Mouse (Mus musculus) c-Kit-positive CD71-positive TER-119-negative erythroid progenitor cells, embryonic 14.5 days (primary cell): ENCODE measurements around the gene Filip1.
"Not testable (repeated sequence)": the region's sequence is repeated elsewhere in the genome, so short reads cannot be mapped to it uniquely, and the experiment has no call there.

Experiments
- DNase-seq: peaks from one replicate; pipeline ENCODE4 v3.0.0-alpha.2; 2013; ENCODE audit warnings: low read depth

Filip1 gene

DNA sequence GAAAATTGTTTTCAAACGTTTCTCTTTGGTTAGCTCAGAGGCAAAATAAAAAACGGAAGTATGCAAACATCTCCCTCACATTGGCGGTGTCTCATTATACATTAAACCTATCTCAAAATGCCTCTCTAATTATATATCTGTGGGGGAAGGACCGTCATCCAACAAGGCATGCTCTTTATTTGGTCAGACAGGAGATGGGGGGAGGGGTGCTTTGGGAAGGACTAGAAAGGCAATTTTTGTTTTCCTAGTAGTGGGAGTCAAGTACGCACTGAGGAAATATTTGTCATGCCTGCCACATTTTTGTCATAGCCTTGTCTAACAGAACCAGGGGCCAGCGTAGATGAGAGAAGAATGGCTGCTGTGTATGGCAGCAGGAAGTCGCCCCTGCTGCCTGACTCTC is at the start of gene Filip1:
Gene Filip1 (minus strand): TSS at position 101 of the 400 bp plus-strand sequence.
- DNase-seq = no peak

- DNase-seq = no peak
Measured at GRCm38 (mm10) chr9:80057690-80058089, 45.0 kb upstream of the Filip1 start.

GRCm38 (mm10) chr9:80052951-80053350 is 40.3 kb upstream of the Filip1 start:
- DNase-seq = no peak

DNA sequence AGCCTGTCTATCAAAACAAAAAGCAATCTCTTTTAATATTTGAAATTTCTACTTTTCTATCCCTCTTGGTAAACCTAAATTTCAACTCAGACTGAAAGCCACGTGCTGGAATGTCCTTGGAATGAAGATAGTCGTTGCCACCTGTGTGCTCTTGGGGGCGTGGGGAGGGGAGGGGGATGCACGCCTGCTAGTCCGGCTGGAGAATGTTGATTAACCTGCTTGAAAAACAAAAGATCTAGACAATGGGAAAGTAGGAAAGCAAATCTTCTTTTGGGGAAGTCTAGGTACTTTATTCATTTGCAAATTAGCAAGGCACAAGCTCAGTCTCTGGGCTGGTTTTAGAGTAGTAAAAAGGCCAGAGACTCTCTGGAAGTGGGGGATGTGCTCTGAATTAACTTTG is 36.6 kb upstream of the Filip1 start:
- DNase-seq = not testable (repeated sequence)

GRCm38 (mm10) chr9:80044301-80044700 is 31.6 kb upstream of the Filip1 start:
- not testable (repeated sequence) for DNase-seq

DNA sequence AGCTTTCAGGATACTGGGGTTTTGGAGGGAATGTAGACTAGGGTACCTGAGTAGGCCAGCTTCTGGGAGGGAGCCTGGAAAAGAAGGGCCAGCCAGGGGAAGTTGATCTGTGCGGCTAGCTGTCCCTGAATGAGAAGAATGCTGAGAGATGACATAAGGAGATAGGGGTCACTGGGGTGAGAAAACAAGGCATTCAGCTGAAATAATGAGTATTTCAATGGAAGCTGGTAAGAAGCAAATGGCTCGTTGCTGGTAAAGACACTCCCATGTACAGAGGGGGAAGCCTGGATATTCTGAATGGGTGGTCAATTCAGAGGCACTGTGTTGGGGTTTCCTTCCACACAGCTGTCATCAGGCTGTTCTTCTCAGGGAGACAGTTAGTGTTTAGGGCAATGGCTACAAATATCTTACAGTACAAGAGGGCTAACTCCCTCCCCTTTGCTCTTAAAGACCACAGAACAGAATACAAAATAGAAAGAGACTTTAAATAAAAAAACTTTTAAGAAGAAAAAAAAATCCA is 26.7 kb upstream of the Filip1 start:
- no peak for DNase-seq

- no peak for DNase-seq
Measured at GRCm38 (mm10) chr9:80037997-80038383, 25.3 kb upstream of the Filip1 start.

GRCm38 (mm10) chr9:80037262-80037996 is 24.8 kb upstream of the Filip1 start:
- no peak for DNase-seq

- DNase-seq = no peak
Measured at GRCm38 (mm10) chr9:80026581-80027021, 13.9 kb upstream of the Filip1 start.

DNA sequence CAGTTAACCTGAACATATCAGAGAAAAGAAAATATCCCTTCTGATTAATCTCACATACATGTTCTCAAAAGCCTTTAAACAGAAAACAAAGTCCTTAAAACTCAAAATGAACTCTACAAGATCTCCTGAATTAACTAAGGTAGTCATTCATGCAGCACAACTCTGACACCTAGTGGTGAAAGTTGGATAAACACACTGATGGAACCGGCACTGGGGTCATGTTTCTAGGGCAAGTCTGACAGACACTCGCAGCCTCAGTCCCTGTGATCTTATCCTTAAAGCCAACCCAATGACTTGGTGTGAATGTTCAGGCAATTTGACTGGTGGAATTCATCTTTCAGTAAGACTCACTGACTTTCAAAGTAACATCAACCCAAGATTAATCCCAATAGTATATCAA is 13.4 kb upstream of the Filip1 start:
- DNase-seq = peak; percentile 57

DNA sequence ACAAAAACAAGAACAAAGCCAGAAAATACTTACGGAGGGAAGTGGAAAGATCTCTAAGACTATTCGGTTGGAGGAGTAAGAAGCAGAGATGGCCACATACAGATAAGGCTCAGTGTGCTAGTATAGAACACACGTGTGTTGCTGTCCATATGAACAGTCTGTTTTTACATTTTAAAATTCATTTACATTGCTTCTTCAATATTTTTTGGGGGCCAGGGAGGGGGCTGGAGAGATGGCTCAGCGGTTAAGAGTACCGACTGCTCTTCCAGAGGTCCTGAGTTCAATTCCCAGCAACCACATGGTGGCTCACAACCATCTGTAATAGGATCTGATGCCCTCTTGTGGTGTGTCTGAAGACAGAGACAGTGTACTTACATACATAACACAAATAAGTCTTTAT is 12.7 kb upstream of the Filip1 start:
- DNase-seq = not testable (repeated sequence)

DNA sequence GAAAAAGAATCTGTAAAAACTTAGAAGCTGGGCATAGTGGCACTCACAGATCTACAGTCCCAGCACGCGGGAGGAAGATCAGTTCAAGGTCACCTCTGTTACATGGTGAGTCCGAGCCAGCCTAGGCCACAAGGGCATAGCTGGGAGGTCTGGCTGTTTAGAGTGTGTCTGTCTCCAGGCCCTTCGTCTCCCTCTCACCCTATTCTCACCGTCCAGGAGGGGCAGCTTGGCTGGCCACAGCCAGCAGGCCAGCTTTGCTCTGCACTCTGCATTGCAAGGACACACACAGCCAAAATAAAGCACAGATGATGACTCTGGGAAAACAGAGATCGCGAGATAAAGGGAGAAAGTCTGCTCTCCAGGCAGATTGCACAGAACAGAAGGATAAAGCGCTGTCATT is 10.2 kb upstream of the Filip1 start:
- DNase-seq = no peak

GRCm38 (mm10) chr9:80021648-80022047 is 9.0 kb upstream of the Filip1 start:
- DNase-seq = no peak

GRCm38 (mm10) chr9:80020429-80020828 is 7.8 kb upstream of the Filip1 start:
- no peak for DNase-seq

GRCm38 (mm10) chr9:80012016-80012415 is 635 bp downstream of the Filip1 start:
- DNase-seq = no peak

DNA sequence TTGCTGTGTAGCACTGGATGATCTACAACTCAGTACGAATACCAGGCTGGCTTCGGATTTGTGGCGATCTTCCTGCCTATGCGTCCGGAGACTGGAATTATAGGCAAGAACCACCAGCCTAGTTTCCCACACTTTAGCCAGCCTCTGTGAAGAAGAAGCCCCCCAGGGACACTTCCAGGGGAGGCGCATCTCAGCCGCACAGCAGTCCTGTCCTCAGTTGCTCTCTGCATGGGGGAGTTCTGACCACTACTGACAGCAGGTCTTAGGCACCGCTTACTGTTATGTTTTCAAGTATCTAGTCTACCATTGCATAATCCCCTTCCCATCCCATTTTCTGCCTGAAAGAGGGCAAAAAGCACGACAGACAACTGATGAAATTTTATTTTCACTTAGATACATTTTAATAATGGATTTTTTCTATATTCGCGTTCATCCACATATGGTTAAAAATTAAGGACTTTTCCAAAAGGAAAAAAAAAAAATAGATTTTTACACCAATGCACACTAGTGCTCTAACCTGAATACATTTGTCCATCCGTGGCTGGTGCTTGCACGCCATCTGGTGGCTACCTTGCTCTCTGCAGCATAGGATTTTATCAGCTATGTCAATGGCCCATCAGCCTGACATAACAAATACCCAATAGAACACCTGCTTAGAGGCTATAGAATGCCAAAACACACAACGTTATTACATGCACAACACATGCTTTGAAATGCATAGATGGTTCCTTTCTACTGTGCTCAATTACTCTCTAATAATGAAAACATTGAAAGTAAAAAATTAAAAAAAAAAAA is 10.1 kb downstream of the Filip1 start:
- peak; percentile 50 for DNase-seq

- no peak for DNase-seq
Measured at GRCm38 (mm10) chr9:79997282-79997681, 15.4 kb downstream of the Filip1 start.

- no peak for DNase-seq
Measured at GRCm38 (mm10) chr9:79994296-79994695, 18.4 kb downstream of the Filip1 start.

- no peak for DNase-seq
Measured at GRCm38 (mm10) chr9:79993066-79993465, 19.6 kb downstream of the Filip1 start.

DNA sequence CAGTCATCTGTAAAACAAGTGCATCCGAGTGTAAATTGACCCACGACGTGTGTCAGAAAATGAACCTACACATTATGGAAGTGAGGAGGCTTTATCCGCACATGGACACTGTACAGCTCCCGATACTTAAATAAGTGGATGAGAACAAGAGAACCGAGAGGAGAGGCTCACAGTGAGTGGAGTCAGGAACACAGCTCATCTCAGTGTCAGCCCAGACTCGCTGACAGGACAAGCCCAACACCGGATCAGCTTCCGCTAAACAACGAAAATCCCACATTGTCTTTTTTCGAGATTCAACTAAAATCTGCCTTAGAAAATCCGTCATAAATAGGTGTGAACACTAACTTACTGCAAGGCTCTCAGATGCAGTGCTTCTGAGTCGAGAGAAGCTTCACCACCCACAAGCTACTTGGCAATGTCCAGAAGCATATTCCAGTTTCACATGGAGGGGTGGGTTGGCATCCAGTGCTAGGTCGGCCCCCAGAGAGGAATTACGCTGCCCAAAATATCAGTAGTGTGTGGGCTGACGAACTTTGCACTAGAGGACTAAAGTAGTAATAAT is 22.1 kb downstream of the Filip1 start:
- no peak for DNase-seq

GRCm38 (mm10) chr9:79989703-79990102 is 22.9 kb downstream of the Filip1 start:
- no peak for DNase-seq

- DNase-seq = no peak
Measured at GRCm38 (mm10) chr9:79989061-79989460, 23.6 kb downstream of the Filip1 start.

GRCm38 (mm10) chr9:79983244-79983643 is 29.4 kb downstream of the Filip1 start:
- no peak for DNase-seq
